Mouse (Mus musculus) testis, adult 2 months (tissue): Measurements from ENCODE around the gene Synpr.

Source experiments
- CTCF ChIP-seq: fragments of 200-500 bp; IDR thresholded peaks from 2 replicates; pipeline ENCODE4 v1.5.1; 2012; ENCODE audit warnings: low read depth, mild to moderate bottlenecking, inconsistent platforms, low read length, moderate library complexity; ENCODE audit not compliant: control insufficient read depth, insufficient read depth, insufficient replicate concordance
- POLR2A ChIP-seq: fragments of 200-500 bp; IDR thresholded peaks from 2 replicates; pipeline ENCODE4 v1.6.1; 2012; ENCODE audit warnings: low read depth, mild to moderate bottlenecking, inconsistent platforms, low read length, moderate library complexity; ENCODE audit not compliant: control insufficient read depth

GRCm38 (mm10) chr14:13294200-13294599, 9.6 kb downstream of the Synpr start:
- TF ChIP-seq CTCF (no peak), POLR2A (no peak)
